Mouse (Mus musculus): Measurements from ENCODE around the gene Atp5j2.

- peak; percentile 64 for TF ChIP-seq POLR2A (IDR thresholded peaks at IDR 0.05; ENCODE audit: insufficient read depth, low read length)
- TF ChIP-seq EP300 (IDR thresholded peaks at IDR 0.05; ENCODE audit: insufficient read depth, low read depth, low read length): 0 out of 2 replicates have a peak, but pooled peaks have one; percentile 10
These were observed 25.1 kb downstream of the Atp5j2 start, which contains the start of the genes Ptcd1 and Cpsf4 for GRCm38 (mm10) chr5:145166536-145167305.
